Mouse (Mus musculus): Measurements from ENCODE around the gene Pecam1. TPM values are rescaled to one million over a fixed set of nuclear protein-coding genes. Genes with fewer than 3 reads are reported as not detected.
"Not testable (repeated sequence)": the region's sequence is repeated elsewhere in the genome, so short reads cannot be mapped to it uniquely, and the experiment has no call there.

Pecam1 gene
- polyA plus RNA-seq, 1 experiment, result not detected

DNA sequence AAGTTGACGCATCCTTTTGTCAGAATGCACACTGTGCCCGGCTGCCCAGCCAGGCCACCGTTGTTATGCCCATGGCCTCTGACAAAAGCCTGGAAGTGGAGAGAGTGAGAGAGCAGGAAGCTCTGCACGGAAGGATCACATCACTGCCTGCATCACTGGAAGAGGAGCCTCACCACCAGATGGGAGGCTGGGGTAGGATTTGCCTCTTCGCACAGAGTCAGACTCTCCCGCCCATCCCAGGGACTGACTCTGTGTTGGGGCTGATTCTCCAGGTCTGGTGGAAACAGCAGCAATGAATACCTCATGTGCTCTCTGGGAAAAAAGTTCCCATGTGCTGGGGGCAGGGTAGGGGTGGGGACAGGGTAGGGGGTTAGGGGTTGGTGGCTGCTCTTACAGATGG lies 86.6 kb downstream of the Pecam1 start:
- no peak overlapping the region for H3K27ac ChIP-seq (ENCODE audit: insufficient read depth, low read depth, low read length)
- WGBS, result 55% methylated on average over 6 of the region's 6 CpGs

GRCm38 (mm10) chr11:106662634-106663407 lies 87.6 kb downstream of the Pecam1 start:
- Histone ChIP-seq H3K27ac (ENCODE audit: insufficient read depth, low read depth, low read length) (no peak overlapping the region), H3K4me3 (ENCODE audit: insufficient read depth, low read depth, low read length) (no peak overlapping the region), H3K4me1 (ENCODE audit: control insufficient read depth, insufficient read depth, low read length) (peaks cover 25% of the 10 kb centered on the region)
- TF ChIP-seq CTCF (IDR thresholded peaks at IDR 0.05; ENCODE audit: insufficient read depth, low read depth, low read length) (no peak), POLR2A (IDR thresholded peaks at IDR 0.05; ENCODE audit: insufficient read depth, low read depth, low read length) (no peak)
- 94% methylated on average over 10 of the region's 11 CpGs for WGBS

More for the DNA sequence above, 86.6 kb downstream of the Pecam1 start:
- H3K4me3 ChIP-seq (ENCODE audit: insufficient read depth, low read depth, low read length), result no peak overlapping the region
- peaks cover 18% of the 10 kb centered on the region for H3K4me1 ChIP-seq (ENCODE audit: control insufficient read depth, insufficient read depth, low read length)
- no peak for TF ChIP-seq CTCF (IDR thresholded peaks at IDR 0.05; ENCODE audit: insufficient read depth, low read depth, low read length)
- no peak for TF ChIP-seq POLR2A (IDR thresholded peaks at IDR 0.05; ENCODE audit: insufficient read depth, low read depth, low read length)

DNA sequence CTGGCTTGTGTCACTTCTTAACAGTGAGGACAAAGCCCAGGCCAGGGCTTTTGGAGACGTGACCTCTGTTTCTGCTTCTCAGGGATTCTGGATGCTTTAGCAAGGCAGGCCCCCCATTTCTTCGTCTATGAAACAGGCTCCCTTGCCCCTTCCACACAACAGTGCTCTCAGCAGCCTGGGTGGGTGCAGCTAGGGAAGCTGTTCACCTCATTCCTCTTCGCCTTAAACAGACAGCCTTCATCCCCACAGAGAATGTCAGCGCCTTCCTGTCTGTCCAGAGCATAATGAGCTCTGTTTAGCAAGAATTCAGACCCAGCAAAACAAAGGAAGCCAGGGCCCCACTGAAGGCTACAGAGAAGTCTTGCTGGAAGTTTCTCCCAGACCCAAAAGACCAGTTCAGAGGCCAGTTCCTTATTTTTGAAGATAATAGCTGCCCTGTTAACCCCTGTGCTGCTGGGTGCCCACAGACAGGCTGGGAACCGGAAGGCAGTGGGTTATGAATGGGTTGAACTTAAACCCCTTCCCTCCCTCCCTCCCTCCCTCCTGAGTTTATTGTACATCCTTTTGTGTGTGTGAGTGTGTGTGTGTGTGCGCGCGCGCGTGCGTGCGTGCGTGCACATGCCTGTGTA lies 89.9 kb downstream of the Pecam1 start:
- TF ChIP-seq CTCF (IDR thresholded peaks at IDR 0.05; ENCODE audit: insufficient read depth, low read depth, low read length) (no peak), POLR2A (IDR thresholded peaks at IDR 0.05; ENCODE audit: insufficient read depth, low read depth, low read length) (no peak)
- peaks cover 31% of the 10 kb centered on the region for H3K4me1 ChIP-seq (ENCODE audit: control insufficient read depth, insufficient read depth, low read length)
- WGBS, result 74% methylated on average over 13 of the region's 13 CpGs

GRCm38 (mm10) chr11:106659598-106660295 lies 90.7 kb downstream of the Pecam1 start:
- 49% methylated on average over 15 of the region's 15 CpGs for WGBS
- Histone ChIP-seq H3K4me3 (ENCODE audit: insufficient read depth, low read depth, low read length) (no peak overlapping the region), H3K27ac (ENCODE audit: insufficient read depth, low read depth, low read length) (peak overlapping the region; percentile 62), H3K4me1 (ENCODE audit: control insufficient read depth, insufficient read depth, low read length) (peaks cover 31% of the 10 kb centered on the region)
- TF ChIP-seq CTCF (IDR thresholded peaks at IDR 0.05; ENCODE audit: insufficient read depth, low read depth, low read length) (no peak), POLR2A (IDR thresholded peaks at IDR 0.05; ENCODE audit: insufficient read depth, low read depth, low read length) (no peak)

More for the DNA sequence above, 89.9 kb downstream of the Pecam1 start:
- Histone ChIP-seq H3K4me3 (ENCODE audit: insufficient read depth, low read depth, low read length) (no peak overlapping the region), H3K27ac (ENCODE audit: insufficient read depth, low read depth, low read length) (peak overlapping the region; percentile 62; the same call in 1 of the 2 replicates)

DNA sequence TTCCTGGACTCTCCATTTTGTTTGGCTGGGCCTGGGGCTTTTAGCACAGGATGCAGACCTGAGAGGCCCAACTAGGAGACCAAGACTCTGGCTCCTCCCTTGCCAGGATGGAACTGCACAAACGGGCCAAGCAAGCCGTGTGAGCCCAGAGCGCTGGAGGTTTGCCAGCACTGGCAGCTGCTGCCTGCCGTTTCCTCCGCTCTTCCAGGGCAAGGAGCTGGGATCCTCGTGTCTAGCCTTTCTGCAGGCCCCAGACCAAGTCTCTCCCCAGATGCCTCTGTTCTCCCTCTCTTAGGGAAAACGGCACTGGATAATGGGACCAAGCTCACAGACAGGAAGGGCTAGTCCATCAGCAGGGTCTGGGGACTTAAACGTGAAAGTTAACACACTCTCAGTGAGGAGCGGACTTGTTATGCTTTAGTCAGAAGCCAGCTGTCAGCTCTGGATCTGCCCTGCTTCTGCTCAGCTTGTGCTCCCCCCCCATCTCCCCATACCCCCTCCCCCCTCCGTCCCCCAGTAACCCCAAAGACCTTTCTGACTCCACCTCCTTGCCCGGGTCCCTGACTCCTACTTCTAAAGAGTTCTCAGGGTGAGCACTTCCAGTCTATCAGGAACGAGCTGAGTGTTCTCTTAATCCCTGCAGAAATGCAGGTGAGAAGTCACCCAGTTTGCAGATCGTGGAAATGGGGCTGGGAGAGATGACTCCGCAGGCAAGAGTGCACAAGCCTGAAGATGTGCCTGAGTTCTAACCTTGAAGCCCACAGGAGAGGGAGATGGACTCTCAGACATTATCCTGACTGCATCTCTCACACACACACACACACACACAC lies 92.2 kb downstream of the Pecam1 start:
- H3K27ac ChIP-seq (ENCODE audit: insufficient read depth, low read depth, low read length), result peak overlapping the region; percentile 79
- H3K4me3 ChIP-seq (ENCODE audit: insufficient read depth, low read depth, low read length), result no peak overlapping the region
- peaks cover 24% of the 10 kb centered on the region for H3K4me1 ChIP-seq (ENCODE audit: control insufficient read depth, insufficient read depth, low read length)
- 14% methylated on average over 14 of the region's 14 CpGs for WGBS
- no peak for TF ChIP-seq CTCF (IDR thresholded peaks at IDR 0.05; ENCODE audit: insufficient read depth, low read depth, low read length)
- TF ChIP-seq POLR2A (IDR thresholded peaks at IDR 0.05; ENCODE audit: insufficient read depth, low read depth, low read length), result no peak

DNA sequence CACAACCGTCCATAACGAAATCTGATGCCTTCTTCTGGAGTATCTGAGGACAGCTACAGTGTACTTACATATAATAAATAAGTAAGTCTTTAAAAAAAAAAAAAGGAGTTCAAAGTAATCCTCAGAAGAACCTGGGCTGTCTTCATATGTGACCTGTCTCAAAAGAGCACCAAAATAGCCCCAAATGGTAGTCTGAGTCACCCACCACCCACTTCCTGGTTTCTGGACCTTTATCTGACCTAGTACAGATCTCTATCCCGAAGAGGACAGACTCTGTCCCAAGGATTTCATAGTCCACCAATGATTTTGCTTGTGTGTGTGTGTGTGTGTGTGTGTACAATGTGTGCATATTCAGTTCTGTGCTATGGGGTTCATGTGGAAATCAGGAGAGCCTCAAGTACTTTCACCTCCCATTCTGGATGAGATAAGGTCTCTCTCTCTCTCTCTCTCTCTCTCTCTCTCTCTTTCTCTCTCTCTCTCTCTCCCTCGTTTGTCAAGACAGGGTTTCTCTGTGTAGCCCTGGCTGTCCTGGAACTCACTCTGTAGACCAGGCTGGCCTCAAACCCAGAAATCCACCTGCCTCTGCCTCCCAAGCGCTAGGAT lies 93.4 kb downstream of the Pecam1 start:
- 86% methylated on average over 5 of the region's 5 CpGs for WGBS
- peaks cover 24% of the 10 kb centered on the region for H3K4me1 ChIP-seq (ENCODE audit: control insufficient read depth, insufficient read depth, low read length)
- not testable (repeated sequence) for H3K27ac ChIP-seq (ENCODE audit: insufficient read depth, low read depth, low read length); H3K4me3 ChIP-seq (ENCODE audit: insufficient read depth, low read depth, low read length)

DNA sequence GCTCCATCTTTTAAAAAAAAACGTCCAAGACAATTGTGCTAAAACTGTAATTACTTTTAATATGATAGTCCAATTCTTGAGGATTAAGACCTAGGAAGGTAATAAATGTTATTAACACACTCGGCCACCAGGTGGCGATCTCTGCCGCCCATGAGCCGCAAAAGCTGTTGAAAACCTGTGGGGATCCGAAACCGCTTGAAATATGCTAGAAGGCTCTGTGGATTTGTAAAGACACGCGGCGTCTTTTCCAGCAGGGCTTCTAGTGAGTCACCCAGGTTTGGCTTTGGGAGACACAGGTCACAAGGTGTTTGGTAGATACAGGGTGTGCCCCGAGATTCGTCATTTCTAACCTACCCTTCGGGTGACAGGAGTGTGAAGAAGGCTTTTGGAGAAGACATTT lies 102.1 kb downstream of the Pecam1 start:
- H3K4me1 ChIP-seq (ENCODE audit: control insufficient read depth, insufficient read depth, low read length), result 0 out of 2 replicates have a peak, but pooled peaks cover 2% of the 10 kb centered on the region
- TF ChIP-seq POLR2A (IDR thresholded peaks at IDR 0.05; ENCODE audit: insufficient read depth, low read depth, low read length) (no peak), CTCF (IDR thresholded peaks at IDR 0.05; ENCODE audit: insufficient read depth, low read depth, low read length) (peak; percentile 81)
- 23% methylated on average over 13 of the region's 13 CpGs for WGBS
- no peak overlapping the region for H3K4me3 ChIP-seq (ENCODE audit: insufficient read depth, low read depth, low read length)
- H3K27ac ChIP-seq (ENCODE audit: insufficient read depth, low read depth, low read length), result no peak overlapping the region; the same call in 1 of the 2 replicates

DNA sequence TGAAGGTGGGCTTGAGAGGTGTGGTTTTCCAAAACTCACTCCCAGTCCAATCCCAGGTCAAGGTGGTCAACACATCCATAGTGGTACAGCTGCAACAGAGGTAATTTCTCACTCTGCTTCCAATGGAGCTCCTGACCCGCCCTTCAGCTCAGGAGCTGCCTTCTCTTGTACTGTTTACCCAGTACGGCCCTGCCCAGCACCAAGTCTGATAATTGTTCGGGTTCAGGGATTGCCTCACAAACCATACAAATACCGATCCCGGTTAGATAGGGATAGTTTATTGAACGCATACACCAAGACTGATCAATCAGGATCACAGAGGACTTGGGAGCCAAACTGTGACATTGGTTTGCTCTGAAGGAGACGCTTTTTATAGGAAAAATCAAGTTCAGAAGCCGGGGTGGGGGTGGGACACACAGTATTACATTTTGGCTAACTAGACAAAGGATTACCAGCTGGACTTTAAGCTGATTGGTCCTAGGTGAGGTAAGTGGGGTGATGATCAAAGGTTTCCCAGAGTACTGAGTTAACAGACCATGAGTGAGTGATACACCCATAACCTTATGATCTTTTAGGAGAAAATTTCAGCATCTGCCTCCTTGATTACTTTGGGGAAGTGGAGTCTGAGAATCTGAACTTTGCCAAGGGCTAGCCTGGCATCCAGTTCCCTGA lies 107.3 kb downstream of the Pecam1 start:
- H3K4me3 ChIP-seq (ENCODE audit: insufficient read depth, low read depth, low read length), result no peak overlapping the region
- H3K27ac ChIP-seq (ENCODE audit: insufficient read depth, low read depth, low read length), result no peak overlapping the region
- peaks cover 24% of the 10 kb centered on the region for H3K4me1 ChIP-seq (ENCODE audit: control insufficient read depth, insufficient read depth, low read length)
- 92% methylated on average over 8 of the region's 8 CpGs for WGBS
- no peak for TF ChIP-seq POLR2A (IDR thresholded peaks at IDR 0.05; ENCODE audit: insufficient read depth, low read depth, low read length)
- no peak for TF ChIP-seq CTCF (IDR thresholded peaks at IDR 0.05; ENCODE audit: insufficient read depth, low read depth, low read length)

Data from olfactory bulb, adult 2 months (tissue).